Comparison of ENCODE assay signal across 18 mouse cellular contexts in genomic region chr5:122718400-122718799, GRCm38 (mm10). TPM values are rescaled to one million over a fixed set of nuclear protein-coding genes. Genes with fewer than 3 reads are reported as not detected.
DNase-seq lines count a peak whose midpoint lies in the region; ATAC-seq lines count a peak whose summit lies in the region.
"Had no signal": no experiment of that assay in that cellular context is flagged by ENCODE, and none has a peak within 500 bp of the region (broad histone marks: within the 10 kb centered on the region; RNA-seq: fewer than 3 reads in every experiment).

No protein-coding gene starts in this region.

- no peak overlapping the region for H3K27ac ChIP-seq in embryonic facial prominence, embryonic 14.5 days (replicated peaks; ENCODE audit: low read depth, low read length)
- no peak overlapping the region for H3K27ac ChIP-seq in embryonic facial prominence, embryonic 10.5 days (replicated peaks)
- H3K27ac ChIP-seq in neural tube, embryonic 15.5 days (replicated peaks) = no peak overlapping the region
- H3K27ac ChIP-seq in midbrain, embryonic 13.5 days = no peak overlapping the region
- H3K27ac ChIP-seq: forebrain, embryonic 13.5 days; hindbrain, embryonic 12.5 days had no signal

- H3K9me3 ChIP-seq in embryonic facial prominence, embryonic 14.5 days (ENCODE audit: control insufficient read depth, low read length) = no peaks in the 10 kb centered on the region
- no peaks in the 10 kb centered on the region for H3K9me3 ChIP-seq in embryonic facial prominence, embryonic 10.5 days
- no peaks in the 10 kb centered on the region for H3K9me3 ChIP-seq in neural tube, embryonic 15.5 days (replicated peaks)
- H3K9me3 ChIP-seq in midbrain, embryonic 13.5 days = no peaks in the 10 kb centered on the region
- H3K9me3 ChIP-seq: forebrain, embryonic 13.5 days; hindbrain, embryonic 12.5 days had no signal

- DNase-seq in embryonic facial prominence, embryonic 14.5 days (ENCODE audit: low spot score) = peak; percentile 33
- DNase-seq in embryonic facial prominence, embryonic 10.5 days (ENCODE audit: low spot score) = no peak
- DNase-seq in kidney, postnatal 4 days = peak; percentile 58 to 67
- no peak for DNase-seq in kidney, postnatal 25 days
- DNase-seq: adrenal gland, postnatal 36 days; cerebellum, adult 2 months; cerebellum, postnatal 36 days; gastrocnemius, postnatal 14 days; heart, postnatal 10 days; liver; right cerebral cortex, adult 18-20 months had no signal

- no peak overlapping the region for H3K4me2 ChIP-seq in embryonic facial prominence, embryonic 14.5 days (ENCODE audit: low read depth, low read length)
- no peak overlapping the region for H3K4me2 ChIP-seq in neural tube, embryonic 15.5 days
- H3K4me2 ChIP-seq in midbrain, embryonic 13.5 days (replicated peaks) = no peak overlapping the region
- H3K4me2 ChIP-seq: forebrain, embryonic 13.5 days; hindbrain, embryonic 12.5 days had no signal

- no peaks in the 10 kb centered on the region for H3K4me1 ChIP-seq in embryonic facial prominence, embryonic 14.5 days (ENCODE audit: control insufficient read depth, insufficient read depth, low read length)
- 0 out of 2 replicates have a peak, but pooled peaks cover 3% of the 10 kb centered on the region for H3K4me1 ChIP-seq in embryonic facial prominence, embryonic 10.5 days
- H3K4me1 ChIP-seq in neural tube, embryonic 15.5 days = no peaks in the 10 kb centered on the region
- H3K4me1 ChIP-seq in midbrain, embryonic 13.5 days (replicated peaks) = no peaks in the 10 kb centered on the region
- H3K4me1 ChIP-seq: forebrain, embryonic 13.5 days; hindbrain, embryonic 12.5 days had no signal

- H3K27me3 ChIP-seq in embryonic facial prominence, embryonic 14.5 days (replicated peaks; ENCODE audit: control insufficient read depth, insufficient read depth, low read length) = no peaks in the 10 kb centered on the region
- H3K27me3 ChIP-seq in embryonic facial prominence, embryonic 10.5 days (replicated peaks; ENCODE audit: low read depth, poor library complexity, severe bottlenecking) = no peaks in the 10 kb centered on the region
- no peaks in the 10 kb centered on the region for H3K27me3 ChIP-seq in neural tube, embryonic 15.5 days (replicated peaks)
- H3K27me3 ChIP-seq in midbrain, embryonic 13.5 days = no peaks in the 10 kb centered on the region
- H3K27me3 ChIP-seq: CH12.LX; forebrain, embryonic 13.5 days; hindbrain, embryonic 12.5 days had no signal

- WGBS in embryonic facial prominence, embryonic 14.5 days = 67% methylated on average over 7 of the region's 7 CpGs
- 85% methylated on average over 7 of the region's 7 CpGs for WGBS in embryonic facial prominence, embryonic 10.5 days
- WGBS in neural tube, embryonic 15.5 days = 87% methylated on average over 7 of the region's 7 CpGs
- 97% methylated on average over 7 of the region's 7 CpGs for WGBS in midbrain, embryonic 13.5 days

- H3K4me3 ChIP-seq in embryonic facial prominence, embryonic 14.5 days (ENCODE audit: low read depth, low read length) = no peak overlapping the region
- no peak overlapping the region for H3K4me3 ChIP-seq in embryonic facial prominence, embryonic 10.5 days
- H3K4me3 ChIP-seq in neural tube, embryonic 15.5 days (replicated peaks) = no peak overlapping the region
- no peak overlapping the region for H3K4me3 ChIP-seq in midbrain, embryonic 13.5 days (replicated peaks)
- H3K4me3 ChIP-seq: forebrain, embryonic 13.5 days; hindbrain, embryonic 12.5 days had no signal

- H3K9ac ChIP-seq in embryonic facial prominence, embryonic 14.5 days (ENCODE audit: low read depth, low read length) = no peak overlapping the region
- H3K9ac ChIP-seq in neural tube, embryonic 15.5 days (replicated peaks) = no peak overlapping the region
- H3K9ac ChIP-seq in midbrain, embryonic 13.5 days (replicated peaks) = no peak overlapping the region
- H3K9ac ChIP-seq: forebrain, embryonic 13.5 days; hindbrain, embryonic 12.5 days had no signal

- H3K36me3 ChIP-seq in embryonic facial prominence, embryonic 14.5 days (ENCODE audit: control insufficient read depth, insufficient read depth, low read length) = no peaks in the 10 kb centered on the region
- H3K36me3 ChIP-seq in embryonic facial prominence, embryonic 10.5 days (replicated peaks) = no peaks in the 10 kb centered on the region
- 0 out of 2 replicates have a peak, but pooled peaks cover 2% of the 10 kb centered on the region for H3K36me3 ChIP-seq in neural tube, embryonic 15.5 days
- H3K36me3 ChIP-seq in midbrain, embryonic 13.5 days = no peaks in the 10 kb centered on the region
- H3K36me3 ChIP-seq: hindbrain, embryonic 12.5 days had no signal

- no peak for ATAC-seq in embryonic facial prominence, embryonic 14.5 days (ENCODE audit: low read depth)
- peak; percentile 54 for ATAC-seq in CD4-positive, CD25-positive, alpha-beta regulatory T cell, adult 4 months
- ATAC-seq in megakaryocyte, adult 5-6 weeks (ENCODE audit: poor library complexity, severe bottlenecking) = peak; percentile 72
- no peak for ATAC-seq in neural tube, embryonic 15.5 days (ENCODE audit: low FRiP score)
- no peak for ATAC-seq in midbrain, embryonic 13.5 days
- ATAC-seq: forebrain, embryonic 13.5 days had no signal

RNA-seq across cellular contexts. Expression of gene P2rx4, which starts 11.1 kb away (rescaled TPM):
- 20.1 and 22.2 TPM in 2 replicates for polyA plus RNA-seq in embryonic facial prominence, embryonic 14.5 days (2014; fragmentation: Nextera tagmentation; extraction: Ambion mirVana)
- 5.1 and 6.5 TPM in 2 replicates for polyA plus RNA-seq in embryonic facial prominence, embryonic 10.5 days (2016; fragmentation: Nextera tagmentation; extraction: Ambion mirVana)
- polyA plus RNA-seq in CD4-positive, CD25-positive, alpha-beta regulatory T cell, adult 4 months (2017; shearing (Covaris generic)) = 10 to 100 TPM; 41.2 to 68.7 TPM
- 29.9 and 34.3 TPM in 2 replicates for total RNA-seq in megakaryocyte, adult 5-6 weeks (2015)
- 19.6 and 25.2 TPM in 2 replicates for total RNA-seq in megakaryocyte, adult 5-6 weeks (2017)
- 14.7 and 18.6 TPM in 2 replicates for polyA plus RNA-seq in neural tube, embryonic 15.5 days (2015; fragmentation: Nextera tagmentation; extraction: Ambion mirVana)
- polyA plus RNA-seq in midbrain, embryonic 13.5 days (2015; fragmentation: Nextera tagmentation; extraction: Ambion mirVana) = 10.3 and 14.5 TPM in 2 replicates

Comparison
In these comparisons a context has a peak if more than half of its experiments do, and no peak if none do; other contexts are left out.
1. DNase-seq: peak in embryonic facial prominence, embryonic 14.5 days (single experiment) and kidney, postnatal 4 days (2 of 2); none in embryonic facial prominence, embryonic 10.5 days (single experiment) and kidney, postnatal 25 days (0 of 2).
2. ATAC-seq: peak in CD4-positive, CD25-positive, alpha-beta regulatory T cell, adult 4 months (single experiment) and megakaryocyte, adult 5-6 weeks (single experiment); none in embryonic facial prominence, embryonic 14.5 days (single experiment), neural tube, embryonic 15.5 days (single experiment) and midbrain, embryonic 13.5 days (single experiment).